Mouse (Mus musculus) T-helper 2 cell (primary cell): ENCODE data around the gene BC035044.

Source experiments
- in situ Hi-C: fragments of 300-600 bp; cut with MboI, MseI; formaldehyde crosslinking; loops from one replicate; pipeline ENCODE4 v1.15.1; 2025; ENCODE audit warnings: high pct_unique_total_duplicates

The BC035044 gene

GRCm38 (mm10) chr6:128836191-128836954 lies 54.6 kb downstream of the BC035044 start:
- in situ Hi-C loops, result no loop called here

- in situ Hi-C loops, result no loop called here
Measured at GRCm38 (mm10) chr6:128835571-128835970, 55.4 kb downstream of the BC035044 start.

- in situ Hi-C loops, result no loop called here
Measured at GRCm38 (mm10) chr6:128833046-128833445, 57.9 kb downstream of the BC035044 start.

GRCm38 (mm10) chr6:128829837-128830236 lies 61.1 kb downstream of the BC035044 start:
- in situ Hi-C loops, result no loop called here

- in situ Hi-C loops, result no loop called here
Measured at GRCm38 (mm10) chr6:128826781-128827180, 64.1 kb downstream of the BC035044 start.

GRCm38 (mm10) chr6:128826132-128826531 lies 64.8 kb downstream of the BC035044 start, which contains the start of the genes Gm44511 and Klrb1b:
Gene Gm44511 (minus strand): TSS chr6:128826315.
Gene Klrb1b (minus strand): TSS chr6:128826331.
- in situ Hi-C loops, result no loop called here

- in situ Hi-C loops, result no loop called here
Measured at GRCm38 (mm10) chr6:128818083-128818802, 72.7 kb downstream of the BC035044 start.

GRCm38 (mm10) chr6:128808532-128808931 lies 82.4 kb downstream of the BC035044 start:
- in situ Hi-C loops, result no loop called here

- in situ Hi-C loops, result no loop called here
Measured at GRCm38 (mm10) chr6:128807021-128807420, 83.9 kb downstream of the BC035044 start.

GRCm38 (mm10) chr6:128804823-128805640 lies 85.9 kb downstream of the BC035044 start:
- in situ Hi-C loops, result loop anchor here (5.0 kb wide), 1 partner anchor 43 kb away; no protein-coding TSS in a partner anchor

- in situ Hi-C loops, result loop anchor here (5.0 kb wide), 1 partner anchor 41 kb away; no protein-coding TSS in a partner anchor
Measured at GRCm38 (mm10) chr6:128802999-128803857, 87.7 kb downstream of the BC035044 start.

GRCm38 (mm10) chr6:128802557-128802956 lies 88.4 kb downstream of the BC035044 start:
- in situ Hi-C loops, result loop anchor here (5.0 kb wide), 1 partner anchor 40 kb away; no protein-coding TSS in a partner anchor

- in situ Hi-C loops, result loop anchor here (5.0 kb wide), 1 partner anchor 38 kb away; no protein-coding TSS in a partner anchor
Measured at GRCm38 (mm10) chr6:128800696-128801095, 90.2 kb downstream of the BC035044 start.

- in situ Hi-C loops, result loop anchor here (5.0 kb wide), 2 partner anchors 38 to 42 kb away; no protein-coding TSS in a partner anchor
Measured at GRCm38 (mm10) chr6:128799896-128800270, 91.0 kb downstream of the BC035044 start.

- in situ Hi-C loops, result loop anchor here (5.0 kb wide), 1 partner anchor 43 kb away; no protein-coding TSS in a partner anchor
Measured at GRCm38 (mm10) chr6:128799144-128799895, 91.6 kb downstream of the BC035044 start.
